Mouse (Mus musculus) activated CD4-positive, CD25-positive, alpha-beta regulatory T cell, adult 4 months (primary cell): ENCODE results near the gene Mettl21a. TPM values are rescaled to one million over a fixed set of nuclear protein-coding genes. Genes with fewer than 3 reads are reported as not detected.
A peak's percentile ranks its signal among the peaks of the same experiment; 100 is the strongest.
"Not testable (repeated sequence)": the region's sequence is repeated elsewhere in the genome, so short reads cannot be mapped to it uniquely, and the experiment has no call there.

Experiments used
- ATAC-seq: one replicate; pipeline ENCODE4 v1.8.0; 2017
- polyA plus RNA-seq, 2 experiments: library from polyadenylated mRNA; unstranded; fragments of 100-300 nt; shearing (Covaris generic); gene quantifications; one replicate each; pipeline ENCODE4 v1.2.1; 2017

Mettl21a gene
- 10 to 100 TPM; 28.2 to 34.9 TPM for polyA plus RNA-seq

DNA sequence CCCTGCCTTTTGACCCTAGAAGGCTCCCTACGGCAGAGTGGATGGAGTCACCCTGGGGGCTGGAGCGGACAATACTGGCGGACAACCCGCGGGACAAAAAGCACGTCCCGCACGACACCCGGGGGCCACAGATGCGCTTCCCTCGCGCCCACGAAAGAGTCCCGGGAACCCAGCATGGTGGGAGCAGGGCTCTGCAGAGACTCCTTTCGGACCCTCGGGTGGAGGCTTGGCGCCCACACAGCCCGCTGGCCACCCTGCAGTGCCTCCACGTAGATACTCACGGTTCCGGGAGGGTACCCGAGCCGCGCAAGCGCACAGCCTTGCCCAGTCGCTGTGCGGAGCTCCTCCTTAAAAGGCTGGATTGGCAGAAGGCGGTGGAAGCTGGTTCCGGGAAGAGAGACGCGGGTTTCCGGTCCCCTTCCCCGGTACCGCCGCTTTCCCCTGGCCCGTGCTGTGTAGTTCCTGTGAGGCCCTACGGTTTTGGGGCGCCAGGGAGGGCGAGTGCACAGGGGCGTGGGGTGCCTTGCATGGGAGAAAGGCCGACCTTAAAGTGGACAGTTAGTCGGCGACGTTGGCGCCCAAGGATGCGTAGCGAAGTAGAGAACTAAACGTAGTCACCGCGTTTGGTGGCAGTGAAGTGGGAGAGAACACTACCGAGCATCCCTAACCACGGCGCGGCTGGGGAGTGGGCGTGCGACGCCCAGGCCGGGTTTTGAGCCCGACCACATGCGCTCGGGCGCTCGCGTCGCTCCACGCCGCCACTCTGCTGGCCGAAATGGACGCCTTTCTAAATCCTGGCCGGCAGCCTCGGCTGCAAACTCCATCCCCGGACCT is at the start of gene Mettl21a:
Gene Mettl21a (minus strand): TSS at position 362 of the 834 bp plus-strand sequence.
- peak; percentile 88 for ATAC-seq

- no peak for ATAC-seq
Measured at GRCm38 (mm10) chr1:64658876-64659275, 41.8 kb upstream of the Mettl21a start.

- no peak for ATAC-seq
Measured at GRCm38 (mm10) chr1:64656423-64657129, 39.5 kb upstream of the Mettl21a start.

DNA sequence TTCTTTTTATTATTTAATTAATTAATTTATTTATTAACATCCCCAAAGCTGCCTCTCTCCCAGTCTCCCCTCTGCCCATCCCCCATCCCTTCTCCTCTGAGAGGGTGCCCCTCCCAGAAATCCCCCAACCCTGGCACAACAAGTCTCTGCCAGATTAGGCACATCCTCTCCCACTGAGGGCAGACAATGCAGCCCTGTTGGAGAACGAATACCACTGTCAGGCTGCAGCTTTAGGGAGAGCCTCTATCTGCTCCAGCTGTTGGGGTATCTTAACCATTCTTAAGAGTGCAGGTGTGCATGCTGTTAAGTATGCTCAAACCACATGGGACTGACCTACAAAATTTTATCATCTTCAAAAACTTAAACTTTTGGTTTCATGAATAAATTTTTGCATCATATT is 38.4 kb upstream of the Mettl21a start:
- ATAC-seq: no peak

DNA sequence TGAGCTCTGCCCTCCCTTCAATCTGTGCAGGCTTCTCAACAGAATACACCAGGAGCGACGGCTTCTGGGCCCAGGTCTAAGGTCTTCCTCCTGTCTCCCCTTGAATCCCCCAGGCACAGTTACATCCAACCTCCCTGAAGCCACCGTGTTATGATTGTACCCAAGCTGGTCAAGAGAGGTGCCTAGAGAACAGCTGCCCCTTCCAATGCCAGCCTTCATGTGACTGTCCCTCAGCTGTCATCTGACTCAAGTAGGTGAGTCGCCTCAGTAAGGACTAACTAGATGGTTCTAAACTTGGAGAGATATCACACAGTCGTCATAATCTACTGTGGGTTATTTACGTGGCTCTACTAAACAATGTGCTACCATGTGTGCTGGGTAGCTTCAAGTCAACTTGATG is 36.7 kb upstream of the Mettl21a start:
- ATAC-seq: no peak

- ATAC-seq: no peak
Measured at GRCm38 (mm10) chr1:64649362-64650124, 32.5 kb upstream of the Mettl21a start.

DNA sequence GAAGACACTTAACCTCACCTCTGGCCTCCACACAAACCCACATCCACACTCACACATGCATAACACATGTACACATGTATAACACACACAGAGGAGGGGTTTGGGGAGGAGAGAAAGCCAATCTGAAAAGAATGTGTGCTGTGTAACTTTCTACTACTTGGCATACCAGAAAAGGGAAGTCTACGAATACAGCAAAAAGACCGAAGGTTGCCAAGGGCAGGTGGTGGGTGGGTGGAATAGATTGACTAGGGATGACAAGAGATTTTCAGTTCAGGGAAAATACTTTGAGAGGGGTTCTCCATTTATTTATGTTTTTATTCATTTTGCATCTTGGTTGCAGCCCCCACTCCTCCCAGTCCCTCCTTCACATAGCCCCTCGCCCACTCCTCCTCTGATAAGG is 27.5 kb upstream of the Mettl21a start:
- ATAC-seq: no peak

DNA sequence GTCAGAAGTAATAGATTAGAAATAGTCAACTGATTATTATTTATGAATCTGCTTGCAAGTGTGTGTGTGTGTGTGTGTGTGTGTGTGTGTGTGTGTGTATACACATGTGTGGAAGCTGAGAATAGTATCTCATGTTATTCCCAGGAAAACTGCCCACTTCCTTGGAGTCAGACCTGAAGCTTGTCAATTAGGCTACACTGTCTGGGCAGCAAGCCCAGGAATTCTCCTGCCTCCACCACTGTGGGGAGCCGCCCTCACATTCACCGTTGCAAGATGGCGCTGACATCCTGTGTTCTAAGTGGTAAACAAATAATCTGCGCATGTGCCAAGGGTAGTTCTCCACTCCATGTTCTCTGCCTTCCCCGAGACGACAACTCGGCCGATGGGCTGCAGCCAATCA is 25.5 kb upstream of the Mettl21a start:
- ATAC-seq: not testable (repeated sequence)

DNA sequence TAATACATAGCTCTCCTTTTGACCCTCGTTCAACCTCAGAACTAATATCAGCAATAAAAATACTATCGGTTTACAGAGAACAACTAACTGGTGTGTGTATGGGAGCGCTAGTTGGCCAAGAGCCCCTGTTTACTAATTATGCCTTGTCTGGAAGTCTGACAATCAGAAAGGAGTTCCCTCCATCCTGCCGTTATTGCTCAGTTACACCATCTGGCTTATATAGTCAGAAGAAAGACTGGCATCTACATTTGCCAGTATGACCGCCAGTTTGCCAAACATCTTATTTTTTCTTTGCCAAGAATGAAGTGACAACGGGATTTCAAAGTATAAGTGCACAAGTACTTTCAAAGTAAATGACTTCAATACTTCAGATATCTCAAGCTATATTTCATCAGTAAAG is 24.0 kb upstream of the Mettl21a start:
- ATAC-seq: no peak

GRCm38 (mm10) chr1:64639279-64639678 is 22.2 kb upstream of the Mettl21a start:
- no peak for ATAC-seq

DNA sequence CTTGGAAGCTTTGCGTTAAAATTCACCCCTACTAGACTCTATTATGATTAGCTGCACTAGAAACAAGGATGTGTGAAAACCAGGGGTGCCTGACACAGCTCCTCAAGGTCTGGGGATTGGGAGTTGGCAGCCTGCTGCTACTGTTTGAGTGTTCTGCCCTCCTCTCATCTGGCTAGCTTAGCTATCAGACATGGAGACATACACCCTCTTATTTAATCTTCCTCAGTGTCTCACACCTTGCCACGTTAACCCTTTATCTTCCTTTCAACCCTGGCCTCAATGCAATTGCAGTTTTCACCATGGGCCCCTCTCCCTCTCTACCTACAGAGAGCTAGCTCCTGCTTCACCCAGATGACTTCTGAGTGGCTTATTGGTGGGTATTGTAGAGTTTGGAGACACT is 18.6 kb upstream of the Mettl21a start:
- no peak for ATAC-seq

DNA sequence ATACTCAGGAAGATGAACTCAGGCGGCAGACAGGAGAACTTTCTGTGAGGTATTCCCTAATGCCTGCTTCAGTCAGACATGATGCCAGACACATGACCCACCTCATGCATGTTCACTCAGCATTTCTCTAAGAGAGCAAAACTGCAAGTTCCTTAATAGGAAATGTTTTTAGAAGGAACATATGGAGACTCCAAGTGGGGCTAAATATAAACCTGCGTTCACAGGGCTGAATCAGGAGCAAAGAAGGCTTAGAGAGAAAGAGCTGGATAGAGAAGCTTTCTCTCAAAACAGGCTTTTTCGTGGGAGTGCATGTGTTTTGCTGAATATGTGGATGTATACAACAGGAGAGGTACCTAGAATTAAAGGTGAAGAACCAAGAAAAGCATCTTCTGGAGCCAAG is 16.2 kb upstream of the Mettl21a start:
- ATAC-seq: no peak

DNA sequence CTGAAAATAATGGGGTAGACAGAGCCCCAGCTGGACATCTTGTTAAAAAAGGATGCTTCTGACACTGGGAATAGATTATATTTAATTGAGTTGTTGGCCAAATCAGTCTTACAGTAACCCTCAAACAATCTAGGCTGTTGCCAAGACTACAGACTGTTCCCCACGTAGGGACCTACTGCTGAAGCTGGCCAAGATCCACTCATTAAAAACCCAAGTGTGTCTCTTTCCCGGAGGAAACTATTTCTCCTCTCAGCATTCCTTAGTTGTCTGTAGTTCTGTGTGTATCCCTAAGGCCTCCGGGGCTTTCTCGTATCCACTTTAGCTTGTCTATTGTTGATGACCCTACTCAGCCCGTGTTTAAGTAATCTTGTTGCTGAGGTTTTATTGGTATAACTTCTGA is 14.5 kb upstream of the Mettl21a start:
- ATAC-seq: no peak

- ATAC-seq: no peak
Measured at GRCm38 (mm10) chr1:64625214-64625613, 8.2 kb upstream of the Mettl21a start.

GRCm38 (mm10) chr1:64623558-64624435 is 6.8 kb upstream of the Mettl21a start:
- ATAC-seq: no peak

- no peak for ATAC-seq
Measured at GRCm38 (mm10) chr1:64621116-64621515, 4.1 kb upstream of the Mettl21a start.

DNA sequence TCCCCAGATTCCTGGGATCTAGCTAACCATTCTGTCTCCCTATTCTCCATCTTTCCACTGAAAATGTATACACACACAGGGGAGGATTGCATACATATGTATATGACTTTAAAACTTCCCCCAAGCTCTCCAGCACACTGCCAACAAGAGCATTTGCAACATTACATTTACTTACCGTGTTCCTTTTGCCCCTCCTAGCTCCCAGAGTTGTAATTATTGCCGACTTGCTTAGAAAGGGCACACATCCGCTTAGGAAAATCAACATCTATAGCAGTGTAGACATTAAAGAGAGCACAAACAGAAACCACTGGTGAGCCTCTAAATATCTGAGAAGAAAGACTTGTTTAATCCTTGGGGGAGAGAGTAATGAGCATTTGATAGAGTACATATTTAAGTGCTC is 1.2 kb upstream of the Mettl21a start:
- ATAC-seq: no peak

- peak; percentile 14 for ATAC-seq
Measured at GRCm38 (mm10) chr1:64617715-64617984, 608 bp upstream of the Mettl21a start.

GRCm38 (mm10) chr1:64616531-64616880 is 536 bp downstream of the Mettl21a start:
- ATAC-seq: no peak

DNA sequence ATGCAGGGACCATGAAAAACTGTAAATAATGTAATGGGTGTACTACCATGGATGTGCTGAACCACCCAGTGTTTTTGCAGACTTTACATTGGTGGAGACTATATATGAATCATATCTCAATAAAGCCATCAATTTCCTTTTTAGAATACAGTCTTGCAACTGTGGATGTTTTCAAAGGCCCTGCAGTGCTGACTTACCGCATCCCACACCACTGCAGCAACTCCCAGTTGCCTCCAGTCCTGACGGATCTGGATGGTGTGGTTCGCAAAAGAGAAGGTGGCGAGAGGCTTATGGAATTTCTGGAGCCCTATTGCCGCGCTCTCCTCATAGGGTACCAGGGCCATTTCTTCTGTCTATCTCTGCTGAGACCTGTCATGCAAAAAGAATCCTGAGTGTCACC is 966 bp downstream of the Mettl21a start:
- ATAC-seq: no peak

GRCm38 (mm10) chr1:64615531-64615991 is 1.5 kb downstream of the Mettl21a start:
- no peak for ATAC-seq

DNA sequence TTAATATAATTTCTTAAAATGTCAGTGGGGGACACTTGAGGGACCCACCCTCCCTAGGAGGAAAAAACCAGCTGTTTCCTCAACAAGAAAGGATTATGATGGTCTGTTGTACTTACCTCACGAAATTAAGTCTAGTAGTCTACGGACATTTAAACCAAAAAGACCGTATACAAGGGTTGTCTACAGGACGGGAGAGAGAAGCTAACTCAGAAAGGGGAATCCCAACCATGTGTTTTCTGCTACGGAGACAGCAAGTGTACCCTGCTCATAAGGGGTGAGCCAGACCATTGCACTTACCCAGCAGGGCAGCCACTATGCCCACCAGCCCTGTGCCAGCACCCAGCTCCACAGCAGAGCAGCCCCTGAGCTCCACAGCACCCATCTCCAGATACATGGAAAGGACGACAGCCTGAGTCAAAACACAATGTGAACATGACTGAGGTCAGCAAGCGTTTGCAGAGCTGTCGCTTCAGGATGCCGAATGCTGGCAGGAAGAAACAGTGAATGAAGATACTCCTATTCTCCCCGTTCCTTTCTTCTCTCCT is 2.2 kb downstream of the Mettl21a start:
- no peak for ATAC-seq
